Mouse (Mus musculus) thymus, adult 2 months (tissue): ENCODE data around the gene Cdk10. TPM values are rescaled to one million over a fixed set of nuclear protein-coding genes. Genes with fewer than 3 reads are reported as not detected.
"Not testable (repeated sequence)": the region's sequence is repeated elsewhere in the genome, so short reads cannot be mapped to it uniquely, and the experiment has no call there.

Experiments
- DNase-seq: peaks from one replicate; pipeline ENCODE4 v3.0.0; 2021
- H3K27ac ChIP-seq: fragments of 200-500 bp; 2 replicates; pipeline ENCODE4 v1.5.1; 2012; ENCODE audit warnings: low read length, control low read depth; ENCODE audit not compliant: control insufficient read depth, insufficient read depth
- H3K27me3 ChIP-seq: fragments of 200-500 bp; 2 replicates; pipeline ENCODE4 v1.6.1; 2012; ENCODE audit warnings: mild to moderate bottlenecking, low read length, moderate library complexity, mixed read lengths; ENCODE audit not compliant: control insufficient read depth, insufficient read depth
- H3K36me3 ChIP-seq: fragments of 200-500 bp; 2 replicates; pipeline ENCODE4 v1.6.1; 2012; ENCODE audit warnings: mild to moderate bottlenecking, low read length, moderate library complexity; ENCODE audit not compliant: control insufficient read depth, insufficient read depth
- H3K4me1 ChIP-seq: fragments of 200-500 bp; replicated peaks from 2 replicates; pipeline ENCODE4 v1.6.1; 2012; ENCODE audit warnings: low read length; ENCODE audit not compliant: control insufficient read depth, insufficient read depth
- H3K4me3 ChIP-seq: fragments of 200-500 bp; 2 replicates; pipeline ENCODE4 v1.5.1; 2012; ENCODE audit warnings: mild to moderate bottlenecking, low read length, control low read depth, moderate library complexity; ENCODE audit not compliant: control insufficient read depth, insufficient read depth
- CTCF ChIP-seq: fragments of 200-500 bp; IDR thresholded peaks from 2 replicates; pipeline ENCODE4 v1.5.1; 2012; ENCODE audit warnings: mild to moderate bottlenecking, control low read depth, low read length, moderate library complexity, borderline replicate concordance; ENCODE audit not compliant: control insufficient read depth, poor library complexity, insufficient read depth; ENCODE audit errors: extremely low read depth
- POLR2A ChIP-seq: fragments of 200-500 bp; IDR thresholded peaks from 2 replicates; pipeline ENCODE4 v1.6.1; 2012; ENCODE audit warnings: mild to moderate bottlenecking, low read length, control low read depth, moderate library complexity; ENCODE audit not compliant: control insufficient read depth, poor library complexity, insufficient read depth; ENCODE audit errors: extremely low read depth
- WGBS: fragments of 180-500 bp; shearing (Covaris S2); methylation state at CpG from one replicate; pipeline ENCODE4 v1.1.7; 2018; 5-methylcytosine and 5-hydroxymethylcytosine counted together
- polyA plus RNA-seq: library from polyadenylated mRNA; depleted of rRNA; stranded (reverse); fragments of >200 nt; gene quantifications from 2 replicates; pipeline ENCODE4 v1.2.3, GENCODE M21; 2012

Gene Cdk10
- polyA plus RNA-seq, 1 experiment = 70.8 TPM

GRCm38 (mm10) chr8:123191908-123192307 is 32.7 kb upstream of the Cdk10 start:
- DNase-seq = no peak
- no peaks in the 10 kb centered on the region for H3K27me3 ChIP-seq
- WGBS = 58% methylated on average over 8 of the region's 8 CpGs
- H3K4me1 ChIP-seq = peaks cover 11% of the 10 kb centered on the region
- no peak for TF ChIP-seq CTCF
- no peak for TF ChIP-seq POLR2A
- no peaks in the 10 kb centered on the region for H3K36me3 ChIP-seq
- no peak overlapping the region for H3K4me3 ChIP-seq
- no peak overlapping the region for H3K27ac ChIP-seq

- no peak for DNase-seq
- TF ChIP-seq POLR2A (no peak), CTCF (no peak)
- no peak overlapping the region for H3K4me3 ChIP-seq
- no peak overlapping the region for H3K27ac ChIP-seq
- peaks cover 11% of the 10 kb centered on the region for H3K4me1 ChIP-seq
- 98% methylated on average over 9 of the region's 9 CpGs for WGBS
- no peaks in the 10 kb centered on the region for H3K36me3 ChIP-seq
- H3K27me3 ChIP-seq = no peaks in the 10 kb centered on the region
These were observed 30.9 kb upstream of the Cdk10 start for GRCm38 (mm10) chr8:123193771-123194170.

- not testable (repeated sequence) for H3K4me1 ChIP-seq, DNase-seq, H3K36me3 ChIP-seq, H3K4me3 ChIP-seq, H3K27ac ChIP-seq, H3K27me3 ChIP-seq
- WGBS = 85% methylated on average over 5 of the region's 5 CpGs
These were observed 27.6 kb upstream of the Cdk10 start for GRCm38 (mm10) chr8:123197016-123197415.

- Histone ChIP-seq H3K4me1 (no peaks in the 10 kb centered on the region), H3K36me3 (peaks cover under 1% of the 10 kb centered on the region; the same call in 1 of the 2 replicates), H3K27me3 (no peaks in the 10 kb centered on the region; the same call in 1 of the 2 replicates), H3K4me3 (no peak overlapping the region), H3K27ac (no peak overlapping the region)
- TF ChIP-seq CTCF = no peak
- DNase-seq = no peak
- WGBS = 77% methylated on average over 14 of the region's 14 CpGs
These were observed 24.8 kb upstream of the Cdk10 start for GRCm38 (mm10) chr8:123199864-123200263.

GRCm38 (mm10) chr8:123202288-123202687 is 22.4 kb upstream of the Cdk10 start:
- peaks cover 18% of the 10 kb centered on the region for H3K36me3 ChIP-seq
- TF ChIP-seq CTCF (peak; percentile 23; the same call in 1 of the 2 replicates), POLR2A (no peak)
- H3K4me1 ChIP-seq = no peaks in the 10 kb centered on the region
- H3K27me3 ChIP-seq = no peaks in the 10 kb centered on the region; the same call in 1 of the 2 replicates
- 22% methylated on average over 5 of the region's 5 CpGs for WGBS
- no peak overlapping the region for H3K4me3 ChIP-seq
- H3K27ac ChIP-seq = no peak overlapping the region
- DNase-seq = peak; percentile 70

GRCm38 (mm10) chr8:123203571-123203970 is 21.1 kb upstream of the Cdk10 start:
- no peak for DNase-seq
- Histone ChIP-seq H3K27me3 (no peaks in the 10 kb centered on the region; the same call in 1 of the 2 replicates), H3K4me3 (no peak overlapping the region), H3K36me3 (peaks cover 27% of the 10 kb centered on the region), H3K4me1 (no peaks in the 10 kb centered on the region), H3K27ac (no peak overlapping the region)
- 88% methylated on average over 3 of the region's 3 CpGs for WGBS
- TF ChIP-seq POLR2A (no peak), CTCF (no peak)

GRCm38 (mm10) chr8:123211876-123212275 is 12.8 kb upstream of the Cdk10 start:
- Histone ChIP-seq H3K27me3 (no peaks in the 10 kb centered on the region), H3K4me1 (peaks cover 12% of the 10 kb centered on the region), H3K27ac (no peak overlapping the region), H3K4me3 (peak overlapping the region; percentile 60), H3K36me3 (peaks cover 24% of the 10 kb centered on the region)
- 17% methylated on average over 10 of the region's 10 CpGs for WGBS
- no peak for DNase-seq
- no peak for TF ChIP-seq CTCF

GRCm38 (mm10) chr8:123212321-123213117 is 12.1 kb upstream of the Cdk10 start, which contains the start of the genes Chmp1a and Spata33:
Gene Chmp1a, minus strand, starts transcription at chr8:123212763.
Gene Spata33, plus strand, starts transcription at chr8:123212832.
- H3K36me3 ChIP-seq = peaks cover 18% of the 10 kb centered on the region
- peak; percentile 81 for DNase-seq
- TF ChIP-seq CTCF = peak; percentile 83; the same call in 1 of the 2 replicates
- peak; percentile 86 for TF ChIP-seq POLR2A
- under 1% methylated on average over 76 of the region's 76 CpGs for WGBS
- H3K4me1 ChIP-seq = peaks cover 12% of the 10 kb centered on the region
- H3K27ac ChIP-seq = no peak within 1 kb of the TSS
- H3K27me3 ChIP-seq = no peaks in the 10 kb centered on the region
- peak within 1 kb of the TSS; percentile 60 for H3K4me3 ChIP-seq
